Comparison of ENCODE assay signal across 7 mouse cellular contexts in genomic region chr17:6097884-6098283, GRCm38 (mm10). TPM values are rescaled to one million over a fixed set of nuclear protein-coding genes. Genes with fewer than 3 reads are reported as not detected.
A peak's percentile ranks its signal among the peaks of the same experiment; 100 is the strongest.
DNase-seq lines count a peak whose midpoint lies in the region; TF ChIP-seq lines count a peak whose summit lies in the region.

No protein-coding gene starts in this region.

- DNase-seq in A20 (ENCODE audit: low read depth, low spot score) = peak; percentile 69
- DNase-seq in CD8-positive naive resting alpha-beta T cell, adult 2 months (ENCODE audit: low read depth in 2 of 2, low spot score in 2 of 2) = peak; percentile 44 to 53
- peak; percentile 81 for DNase-seq in brain, embryonic 14.5 days (ENCODE audit: low read depth)
- DNase-seq in gastrocnemius, postnatal 10 days = peak; percentile 44
- DNase-seq in kidney, postnatal 25 days = peak; percentile 52 to 73
- DNase-seq in lung, postnatal 10 days = peak; percentile 67
- DNase-seq in right cerebral cortex, postnatal 25 days = peak; percentile 37

- TF ChIP-seq CTCF in brain, embryonic 14.5 days (IDR thresholded peaks at IDR 0.05; ENCODE audit: borderline replicate concordance, extremely low read depth, insufficient read depth, insufficient read length) = peak; percentile 92

- TF ChIP-seq POLR2A in brain, embryonic 14.5 days (IDR thresholded peaks at IDR 0.05; ENCODE audit: borderline replicate concordance, extremely low read depth, insufficient read depth, insufficient read length, poor library complexity, severe bottlenecking) = no peak

RNA-seq across cellular contexts. Expression of gene Tulp4, which starts 8.4 kb away (rescaled TPM):
- polyA plus RNA-seq in brain, embryonic 14.5 days (2012; rRNA removed) = 140 and 178 TPM in 2 replicates
- 100 to 1,000 TPM; 111 to 116 TPM for total RNA-seq in gastrocnemius, postnatal 10 days (2021)

RNA-seq across cellular contexts. Expression of gene Gtf2h5, which starts 18.3 kb away (rescaled TPM):
- 88.8 and 95.2 TPM in 2 replicates for polyA plus RNA-seq in brain, embryonic 14.5 days (2012; rRNA removed)
- 10 to 100 TPM; 65.4 to 69.1 TPM for total RNA-seq in gastrocnemius, postnatal 10 days (2021)

RNA-seq across cellular contexts. Expression of gene Serac1, which starts 18.3 kb away (rescaled TPM):
- 25.6 and 27.3 TPM in 2 replicates for polyA plus RNA-seq in brain, embryonic 14.5 days (2012; rRNA removed)
- total RNA-seq in gastrocnemius, postnatal 10 days (2021) = 1 to 10 TPM; 7.9 to 8.2 TPM

Comparison
In these comparisons a context has a peak if more than half of its experiments do, and no peak if none do; other contexts are left out.
1. Peak in every context shown above with its lines: DNase-seq.